In the genomic region with DNA sequence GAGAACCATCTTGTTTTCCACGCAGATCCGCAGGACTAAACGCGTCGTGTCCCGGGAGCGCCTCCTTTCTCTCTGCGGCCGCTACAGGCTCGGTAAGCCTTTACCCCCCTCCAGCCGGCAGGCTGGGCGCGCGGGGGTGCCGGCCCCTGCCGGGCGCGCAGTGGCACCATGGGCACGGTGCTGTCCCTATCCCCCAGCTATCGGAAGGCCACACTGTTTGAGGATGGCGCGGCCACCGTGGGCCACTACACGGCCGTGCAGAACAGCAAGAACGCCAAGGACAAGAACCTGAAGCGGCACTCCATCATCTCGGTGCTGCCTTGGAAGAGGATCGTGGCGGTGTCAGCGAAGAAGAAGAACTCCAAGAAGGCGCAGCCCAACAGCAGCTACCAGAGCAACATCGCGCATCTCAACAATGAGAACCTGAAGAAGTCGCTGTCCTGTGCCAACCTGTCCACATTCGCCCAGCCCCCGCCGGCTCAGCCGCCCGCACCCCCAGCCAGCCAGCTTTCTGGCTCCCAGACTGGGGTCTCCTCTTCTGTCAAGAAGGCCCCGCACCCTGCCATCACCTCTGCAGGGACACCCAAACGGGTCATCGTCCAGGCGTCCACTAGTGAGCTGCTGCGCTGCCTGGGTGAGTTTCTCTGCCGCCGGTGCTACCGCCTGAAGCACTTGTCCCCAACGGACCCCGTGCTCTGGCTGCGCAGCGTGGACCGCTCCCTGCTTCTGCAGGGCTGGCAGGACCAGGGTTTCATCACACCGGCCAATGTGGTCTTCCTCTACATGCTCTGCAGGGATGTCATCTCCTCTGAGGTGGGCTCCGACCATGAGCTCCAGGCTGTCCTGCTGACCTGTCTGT, we compare ENCODE assay signal across 8 mouse cellular contexts. TPM values are rescaled to one million over a fixed set of nuclear protein-coding genes. Genes with fewer than 3 reads are reported as not detected.
DNase-seq lines count a peak whose midpoint lies in the region; ATAC-seq and TF ChIP-seq lines count a peak whose summit lies in the region.

No protein-coding gene starts in this region.

- TF ChIP-seq CTCF in spleen, adult 2 months (IDR thresholded peaks at IDR 0.05; ENCODE audit: extremely low read depth, insufficient read depth, insufficient read length, insufficient replicate concordance) = no peak

- peaks cover 10% of the 10 kb centered on the region for H3K4me1 ChIP-seq in spleen, adult 2 months (ENCODE audit: control insufficient read depth, insufficient read depth, insufficient read length)
- H3K4me1 ChIP-seq in heart, embryonic 16.5 days (ENCODE audit: control insufficient read depth, insufficient read depth, low read length) = peaks cover 12% of the 10 kb centered on the region
- H3K4me1 ChIP-seq in limb, embryonic 13.5 days = peaks cover 34% of the 10 kb centered on the region
- peaks cover 39% of the 10 kb centered on the region for H3K4me1 ChIP-seq in neural tube, embryonic 12.5 days

- TF ChIP-seq POLR2A in spleen, adult 2 months (IDR thresholded peaks at IDR 0.05; ENCODE audit: low read depth, low read length) = no peak

- DNase-seq in adrenal gland, postnatal 10 days = peak; percentile 35
- no peak for DNase-seq in adrenal gland, postnatal 25 days
- DNase-seq in spleen, adult 2 months (ENCODE audit: low read depth in 1 of 2, low spot score in 2 of 2) = peak in 1 of 2 experiments; percentile 30
- DNase-seq in spleen, adult 12 weeks (ENCODE audit: low spot score) = no peak

- peaks cover 3% of the 10 kb centered on the region; the same call in 1 of the 2 replicates for H3K36me3 ChIP-seq in spleen, adult 2 months (ENCODE audit: control insufficient read depth, insufficient read depth, low read length)
- H3K36me3 ChIP-seq in heart, embryonic 16.5 days (ENCODE audit: control insufficient read depth, insufficient read depth) = peaks cover 4% of the 10 kb centered on the region; the same call in 1 of the 2 replicates
- H3K36me3 ChIP-seq in limb, embryonic 13.5 days = peaks cover 18% of the 10 kb centered on the region
- peaks cover 5% of the 10 kb centered on the region for H3K36me3 ChIP-seq in neural tube, embryonic 12.5 days

- no peaks in the 10 kb centered on the region for H3K9me3 ChIP-seq in heart, embryonic 16.5 days (replicated peaks; ENCODE audit: control insufficient read depth, low read length)
- no peaks in the 10 kb centered on the region for H3K9me3 ChIP-seq in limb, embryonic 13.5 days
- H3K9me3 ChIP-seq in neural tube, embryonic 12.5 days = no peaks in the 10 kb centered on the region

- peak overlapping the region; percentile 97 for H3K4me2 ChIP-seq in heart, embryonic 16.5 days (ENCODE audit: low read depth, low read length)
- H3K4me2 ChIP-seq in limb, embryonic 13.5 days (replicated peaks) = peak overlapping the region; percentile 98
- peak overlapping the region; percentile 81 for H3K4me2 ChIP-seq in neural tube, embryonic 12.5 days (replicated peaks)

- peak overlapping the region; percentile 85 for H3K4me3 ChIP-seq in spleen, adult 2 months (ENCODE audit: extremely low read depth, insufficient read depth, insufficient read length)
- peak overlapping the region; percentile 73 for H3K4me3 ChIP-seq in heart, embryonic 16.5 days (ENCODE audit: low read length)
- peak overlapping the region; percentile 77 for H3K4me3 ChIP-seq in limb, embryonic 13.5 days
- peak overlapping the region; percentile 82 for H3K4me3 ChIP-seq in neural tube, embryonic 12.5 days

- peak overlapping the region; percentile 42; the same call in 1 of the 2 replicates for H3K27ac ChIP-seq in spleen, adult 2 months (ENCODE audit: insufficient read depth, low read length)
- no peak overlapping the region for H3K27ac ChIP-seq in heart, embryonic 16.5 days (ENCODE audit: low read length)
- H3K27ac ChIP-seq in limb, embryonic 13.5 days = peak overlapping the region; percentile 61; the same call in 1 of the 2 replicates
- peak overlapping the region; percentile 93 for H3K27ac ChIP-seq in neural tube, embryonic 12.5 days

- 26% methylated on average over 55 of the region's 55 CpGs for WGBS in spleen, adult 2 months
- WGBS in heart, embryonic 16.5 days = 18% methylated on average over 55 of the region's 55 CpGs
- WGBS in limb, embryonic 13.5 days = 14% methylated on average over 51 of the region's 55 CpGs
- 13% methylated on average over 55 of the region's 55 CpGs for WGBS in neural tube, embryonic 12.5 days

- peak overlapping the region; percentile 73 for H3K9ac ChIP-seq in heart, embryonic 16.5 days (ENCODE audit: low read length)
- peak overlapping the region; percentile 82 for H3K9ac ChIP-seq in limb, embryonic 13.5 days
- H3K9ac ChIP-seq in neural tube, embryonic 12.5 days = peak overlapping the region; percentile 95

- H3K27me3 ChIP-seq in spleen, adult 2 months (ENCODE audit: control insufficient read depth, insufficient read depth, low read length) = no peaks in the 10 kb centered on the region
- 0 out of 2 replicates have a peak, but pooled peaks cover 6% of the 10 kb centered on the region for H3K27me3 ChIP-seq in heart, embryonic 16.5 days (ENCODE audit: control insufficient read depth, insufficient read depth, low read length)
- H3K27me3 ChIP-seq in limb, embryonic 13.5 days = peaks cover 10% of the 10 kb centered on the region; the same call in 1 of the 2 replicates
- peaks cover 12% of the 10 kb centered on the region; the same call in 1 of the 2 replicates for H3K27me3 ChIP-seq in neural tube, embryonic 12.5 days (replicated peaks)

- no peak; the same call in 1 of the 2 replicates for ATAC-seq in heart, embryonic 16.5 days (replicated peaks; ENCODE audit: extremely low read depth, insufficient read depth, low FRiP score)
- ATAC-seq in limb, embryonic 13.5 days (ENCODE audit: low FRiP score, low read depth) = peak; percentile 16; the same call in 1 of the 2 replicates
- peak; percentile 18 for ATAC-seq in neural tube, embryonic 12.5 days (ENCODE audit: low FRiP score, low read depth)
- no peak for ATAC-seq in CD4-positive, CD25-positive, alpha-beta regulatory T cell, adult 4 months

RNA-seq across cellular contexts. Expression of gene Cdk5r1, which starts 0.7 kb away (rescaled TPM):
- 1 to 10 TPM; 2.2 to 3.9 TPM for total RNA-seq in adrenal gland, postnatal 10 days (2021)
- total RNA-seq in adrenal gland, postnatal 25 days (2021) = 2.7 and 3.2 TPM in 2 replicates
- polyA plus RNA-seq in spleen, adult 2 months (2012; rRNA removed) = 4.7 and 9.2 TPM in 2 replicates
- polyA plus RNA-seq in heart, embryonic 16.5 days (2015; fragmentation: Nextera tagmentation; extraction: Ambion mirVana) = 0.30 and 0.55 TPM in 2 replicates
- polyA plus RNA-seq in limb, embryonic 13.5 days (2015; fragmentation: Nextera tagmentation; extraction: Ambion mirVana) = 3.3 and 3.7 TPM in 2 replicates
- polyA plus RNA-seq in neural tube, embryonic 12.5 days (2016; fragmentation: Nextera tagmentation; extraction: Ambion mirVana) = 73.1 and 74.2 TPM in 2 replicates
- polyA plus RNA-seq in CD4-positive, CD25-positive, alpha-beta regulatory T cell, adult 4 months (2017; shearing (Covaris generic)) = under 1 TPM; 0.87 to 0.98 TPM

RNA-seq across cellular contexts. Expression of gene Psmd11, which starts 49.2 kb away (rescaled TPM):
- total RNA-seq in adrenal gland, postnatal 10 days (2021) = 100 to 1,000 TPM; 108 to 118 TPM
- total RNA-seq in adrenal gland, postnatal 25 days (2021) = 151 and 166 TPM in 2 replicates
- 21.3 and 36.0 TPM in 2 replicates for polyA plus RNA-seq in spleen, adult 2 months (2012; rRNA removed)
- polyA plus RNA-seq in heart, embryonic 16.5 days (2015; fragmentation: Nextera tagmentation; extraction: Ambion mirVana) = 189 and 197 TPM in 2 replicates
- polyA plus RNA-seq in limb, embryonic 13.5 days (2015; fragmentation: Nextera tagmentation; extraction: Ambion mirVana) = 332 and 353 TPM in 2 replicates
- 309 and 324 TPM in 2 replicates for polyA plus RNA-seq in neural tube, embryonic 12.5 days (2016; fragmentation: Nextera tagmentation; extraction: Ambion mirVana)
- 100 to 1,000 TPM; 258 to 279 TPM for polyA plus RNA-seq in CD4-positive, CD25-positive, alpha-beta regulatory T cell, adult 4 months (2017; shearing (Covaris generic))

Comparison
In these comparisons a context has a peak if more than half of its experiments do, and no peak if none do; other contexts are left out.
1. ATAC-seq: peak in limb, embryonic 13.5 days (single experiment) and neural tube, embryonic 12.5 days (single experiment); none in heart, embryonic 16.5 days (single experiment) and CD4-positive, CD25-positive, alpha-beta regulatory T cell, adult 4 months (single experiment).
2. Peak in every context shown above with its lines, with median percentiles within 50 percentile points of each other: H3K4me3 ChIP-seq, H3K4me2 ChIP-seq and H3K9ac ChIP-seq.